Mouse (Mus musculus) kidney, postnatal 0 days (tissue): ENCODE results near the gene Cd99l2. TPM values are rescaled to one million over a fixed set of nuclear protein-coding genes. Genes with fewer than 3 reads are reported as not detected.

Experiments used
- ATAC-seq: fragments of 200-750 bp; cut with Nextera tagmentation; replicated peaks from 2 replicates; pipeline ENCODE4 v1.8.0; 2017; ENCODE audit warnings: low read depth, moderate number of reproducible peaks, moderate TSS enrichment, moderate library complexity; ENCODE audit not compliant: low FRiP score
- DNase-seq: peaks from one replicate; pipeline ENCODE4 v3.0.0-alpha.2; 2016; ENCODE audit warnings: low spot score
- H3K27ac ChIP-seq: fragments of 300-500 bp; sonication (generic); 2 replicates; pipeline ENCODE4 v1.5.1; 2014; ENCODE audit warnings: mild to moderate bottlenecking
- H3K27me3 ChIP-seq: fragments of 300-500 bp; sonication (generic); 2 replicates; pipeline ENCODE4 v1.6.1; 2014; ENCODE audit warnings: low read length, mixed read lengths; ENCODE audit not compliant: insufficient read depth
- H3K36me3 ChIP-seq: fragments of 300-500 bp; sonication (generic); 2 replicates; pipeline ENCODE4 v1.6.1; 2014; ENCODE audit warnings: low read length, mixed read lengths; ENCODE audit not compliant: insufficient read depth
- H3K4me1 ChIP-seq: fragments of 300-500 bp; sonication (generic); replicated peaks from 2 replicates; pipeline ENCODE4 v1.6.1; 2014; ENCODE audit warnings: antibody characterized with exemption, low read length, mixed read lengths; ENCODE audit not compliant: insufficient read depth
- H3K4me2 ChIP-seq: fragments of 300-500 bp; sonication (generic); 2 replicates; pipeline ENCODE4 v1.6.1; 2014; ENCODE audit warnings: mild to moderate bottlenecking, low read length, moderate library complexity, mixed read lengths
- H3K4me3 ChIP-seq: fragments of 300-500 bp; sonication (generic); replicated peaks from 2 replicates; pipeline ENCODE4 v1.5.1; 2014; ENCODE audit warnings: low read depth, low read length
- H3K9ac ChIP-seq: fragments of 300-500 bp; sonication (generic); 2 replicates; pipeline ENCODE4 v1.6.1; 2014; ENCODE audit warnings: low read depth, low read length
- H3K9me3 ChIP-seq: fragments of 300-500 bp; sonication (generic); replicated peaks from 2 replicates; pipeline ENCODE4 v1.6.1; 2016; ENCODE audit warnings: low read length, inconsistent platforms, mixed read lengths
- CTCF ChIP-seq: IDR thresholded peaks from 2 replicates; pipeline ENCODE4 v1.5.1; 2016; ENCODE audit warnings: antibody characterized with exemption, low read depth, mild to moderate bottlenecking, moderate library complexity
- WGBS: fragments of 180-500 bp; shearing (Covaris S2); extraction: QIAGEN DNeasy Blood & Tissue Kit; methylation state at CpG from one replicate; pipeline ENCODE4 v1.1.7; 2014; 5-methylcytosine and 5-hydroxymethylcytosine counted together
- polyA plus RNA-seq: library from polyadenylated mRNA; unstranded; fragments of >200 nt; fragmentation: Nextera tagmentation; extraction: Ambion mirVana; gene quantifications from 2 replicates; pipeline ENCODE4 v1.2.1, GENCODE M21; 2015

Gene Cd99l2
- polyA plus RNA-seq, 1 experiment from 2014 or later: 22.2 TPM

DNA sequence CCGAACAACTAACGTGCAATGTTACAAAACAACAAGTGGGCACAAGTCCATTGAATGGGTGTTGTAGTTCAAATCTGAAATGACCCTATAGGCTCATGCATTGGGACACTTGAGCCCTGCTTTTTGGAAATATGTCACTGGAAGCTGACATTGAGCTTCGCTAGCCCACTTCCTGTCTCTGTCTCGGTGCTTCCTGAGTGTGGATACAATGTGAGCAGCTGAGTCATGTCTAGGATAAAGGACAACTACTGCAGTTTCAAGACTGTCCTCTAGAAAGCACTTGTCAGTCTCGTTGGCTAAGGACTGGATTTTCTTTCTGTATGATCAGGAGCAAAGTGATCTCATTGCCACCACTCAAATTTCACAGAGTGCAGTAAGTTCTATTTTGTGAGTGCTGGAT is 49.7 kb downstream of the Cd99l2 start:
- no peak for DNase-seq
- H3K36me3 ChIP-seq: no peaks in the 10 kb centered on the region
- H3K27ac ChIP-seq: no peak overlapping the region
- ATAC-seq: no peak
- no peaks in the 10 kb centered on the region for H3K27me3 ChIP-seq
- no peak for TF ChIP-seq CTCF
- no peaks in the 10 kb centered on the region for H3K4me1 ChIP-seq
- no peak overlapping the region for H3K4me3 ChIP-seq
- H3K9me3 ChIP-seq: no peaks in the 10 kb centered on the region
- H3K9ac ChIP-seq: no peak overlapping the region
- no peak overlapping the region for H3K4me2 ChIP-seq
- WGBS: 79% methylated on average over 5 of the region's 5 CpGs

- H3K4me2 ChIP-seq: no peak overlapping the region
- no peaks in the 10 kb centered on the region for H3K9me3 ChIP-seq
- 87% methylated on average over 6 of the region's 6 CpGs for WGBS
- H3K9ac ChIP-seq: no peak overlapping the region
- no peak overlapping the region for H3K27ac ChIP-seq
- TF ChIP-seq CTCF: no peak
- H3K4me1 ChIP-seq: no peaks in the 10 kb centered on the region
- H3K36me3 ChIP-seq: no peaks in the 10 kb centered on the region
- no peak for ATAC-seq
- no peak for DNase-seq
- no peaks in the 10 kb centered on the region for H3K27me3 ChIP-seq
- no peak overlapping the region for H3K4me3 ChIP-seq
Measured at GRCm38 (mm10) chrX:71439473-71439872, 53.2 kb downstream of the Cd99l2 start.

DNA sequence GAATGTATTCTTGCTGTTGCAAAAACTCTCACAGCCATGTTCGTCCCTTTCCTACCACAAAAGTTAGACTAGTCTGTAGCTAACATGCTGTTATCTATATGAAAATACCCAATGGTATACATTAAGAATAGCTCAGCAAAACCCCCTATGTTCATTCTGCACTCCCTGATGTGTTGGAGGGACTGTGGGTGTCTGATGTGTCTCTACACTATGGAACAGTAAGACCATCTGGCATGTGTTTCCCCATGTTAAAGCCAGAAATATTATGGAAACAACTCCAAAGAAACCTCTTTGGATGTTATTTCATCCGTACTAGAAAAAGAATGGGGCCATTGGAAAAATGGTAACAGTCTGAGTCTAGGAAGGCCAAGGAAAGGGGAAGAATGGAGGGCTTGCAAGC is 57.1 kb downstream of the Cd99l2 start:
- ATAC-seq (no peak), DNase-seq (no peak)
- Histone ChIP-seq H3K27me3 (no peaks in the 10 kb centered on the region), H3K4me1 (no peaks in the 10 kb centered on the region), H3K4me2 (no peak overlapping the region), H3K27ac (no peak overlapping the region), H3K4me3 (no peak overlapping the region), H3K9me3 (no peaks in the 10 kb centered on the region), H3K9ac (no peak overlapping the region), H3K36me3 (no peaks in the 10 kb centered on the region)
- TF ChIP-seq CTCF: no peak
- 91% methylated on average over 2 of the region's 2 CpGs for WGBS

DNA sequence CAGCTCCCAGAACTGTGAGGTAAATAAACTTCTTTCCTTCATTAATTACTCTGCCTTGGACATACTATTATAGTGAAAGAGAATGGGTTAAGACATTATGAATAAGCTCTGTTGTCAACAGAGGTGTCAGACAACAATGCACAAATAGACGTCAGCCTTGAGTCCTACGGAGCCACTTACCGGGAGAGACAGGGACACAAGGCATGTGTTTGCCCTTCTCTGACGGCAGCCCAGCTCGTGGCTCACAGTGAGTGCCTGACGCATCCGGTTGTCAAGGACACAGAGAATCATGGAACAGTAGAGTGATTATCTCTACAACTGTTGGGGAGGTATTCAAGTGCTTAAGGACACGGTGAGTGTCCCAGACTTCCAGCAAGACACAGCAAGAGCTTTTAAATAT is 57.8 kb downstream of the Cd99l2 start:
- 85% methylated on average over 8 of the region's 8 CpGs for WGBS
- no peak for DNase-seq
- Histone ChIP-seq H3K4me1 (no peaks in the 10 kb centered on the region), H3K36me3 (no peaks in the 10 kb centered on the region), H3K9ac (no peak overlapping the region), H3K4me3 (no peak overlapping the region), H3K27ac (no peak overlapping the region), H3K27me3 (no peaks in the 10 kb centered on the region), H3K9me3 (no peaks in the 10 kb centered on the region), H3K4me2 (no peak overlapping the region)
- ATAC-seq: no peak
- no peak for TF ChIP-seq CTCF

- no peaks in the 10 kb centered on the region for H3K27me3 ChIP-seq
- H3K4me2 ChIP-seq: no peak overlapping the region
- WGBS: 84% methylated on average over 1 of the region's 1 CpGs
- no peaks in the 10 kb centered on the region for H3K4me1 ChIP-seq
- TF ChIP-seq CTCF: no peak
- no peak overlapping the region for H3K9ac ChIP-seq
- H3K4me3 ChIP-seq: no peak overlapping the region
- H3K9me3 ChIP-seq: no peaks in the 10 kb centered on the region
- no peak for DNase-seq
- H3K36me3 ChIP-seq: no peaks in the 10 kb centered on the region
- H3K27ac ChIP-seq: no peak overlapping the region
- ATAC-seq: no peak
Measured at GRCm38 (mm10) chrX:71434448-71434847, 58.2 kb downstream of the Cd99l2 start.

GRCm38 (mm10) chrX:71430900-71431299 is 61.7 kb downstream of the Cd99l2 start:
- ATAC-seq (no peak), DNase-seq (no peak)
- H3K4me3 ChIP-seq: no peak overlapping the region
- no peaks in the 10 kb centered on the region for H3K27me3 ChIP-seq
- TF ChIP-seq CTCF: no peak
- H3K9ac ChIP-seq: no peak overlapping the region
- no peaks in the 10 kb centered on the region for H3K4me1 ChIP-seq
- H3K36me3 ChIP-seq: no peaks in the 10 kb centered on the region
- 83% methylated on average over 5 of the region's 5 CpGs for WGBS
- no peaks in the 10 kb centered on the region for H3K9me3 ChIP-seq
- no peak overlapping the region for H3K4me2 ChIP-seq
- no peak overlapping the region for H3K27ac ChIP-seq

DNA sequence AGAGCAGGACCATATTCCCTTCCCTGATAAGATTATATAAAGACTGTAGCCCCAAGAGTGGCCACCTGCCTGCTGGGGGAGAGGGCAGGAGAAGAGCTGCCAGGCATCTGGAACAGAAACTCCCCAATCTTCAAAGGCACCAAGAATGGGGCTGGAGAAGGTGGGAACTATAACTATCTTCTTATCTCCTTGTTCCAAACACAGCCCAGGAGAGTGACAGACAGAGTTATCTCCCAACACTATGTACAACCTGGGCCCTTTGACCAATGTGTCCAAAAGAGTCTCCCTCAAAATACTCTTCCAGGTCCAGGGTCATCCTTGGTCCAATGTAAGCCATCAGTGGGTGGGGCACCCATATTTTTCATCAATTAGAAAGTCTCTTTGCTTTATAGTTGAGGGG is 65.2 kb downstream of the Cd99l2 start:
- Histone ChIP-seq H3K36me3 (no peaks in the 10 kb centered on the region), H3K4me3 (no peak overlapping the region), H3K9ac (no peak overlapping the region), H3K4me1 (no peaks in the 10 kb centered on the region), H3K4me2 (no peak overlapping the region), H3K27ac (no peak overlapping the region), H3K27me3 (no peaks in the 10 kb centered on the region), H3K9me3 (no peaks in the 10 kb centered on the region)
- ATAC-seq (no peak), DNase-seq (no peak)
- no peak for TF ChIP-seq CTCF
